Mouse (Mus musculus) cerebellum, adult 2 months (tissue): Measurements from ENCODE around the gene Wwox. TPM values are rescaled to one million over a fixed set of nuclear protein-coding genes. Genes with fewer than 3 reads are reported as not detected.
A peak's percentile ranks its signal among the peaks of the same experiment; 100 is the strongest.

Experiments
- DNase-seq, 2 experiments: peaks; one replicate each; pipeline ENCODE4 v3.0.0; 2021
- H3K27ac ChIP-seq: fragments of 200-500 bp; 2 replicates; pipeline ENCODE4 v1.5.1; 2012; ENCODE audit warnings: low read length, control low read depth, inconsistent platforms; ENCODE audit not compliant: insufficient read depth
- H3K27me3 ChIP-seq: fragments of 200-500 bp; 2 replicates; pipeline ENCODE4 v1.6.1; 2012; ENCODE audit warnings: inconsistent platforms, mild to moderate bottlenecking, low read length, moderate library complexity; ENCODE audit not compliant: control insufficient read depth, insufficient read depth
- H3K4me1 ChIP-seq: fragments of 200-500 bp; 2 replicates; pipeline ENCODE4 v1.6.1; 2011; ENCODE audit warnings: low read length; ENCODE audit not compliant: control insufficient read depth, insufficient read depth
- H3K4me3 ChIP-seq: fragments of 200-500 bp; replicated peaks from 2 replicates; pipeline ENCODE3; 2011; ENCODE audit warnings: mild to moderate bottlenecking, low read depth, low read length, control low read depth; ENCODE audit not compliant: insufficient read depth
- CTCF ChIP-seq: fragments of 200-500 bp; IDR thresholded peaks from 2 replicates; pipeline ENCODE4 v1.5.1; 2011; ENCODE audit warnings: low read depth, mild to moderate bottlenecking, control low read depth, low read length, moderate library complexity, borderline replicate concordance; ENCODE audit not compliant: insufficient read depth
- POLR2A ChIP-seq: fragments of 200-500 bp; IDR thresholded peaks from 2 replicates; pipeline ENCODE4 v1.6.1; 2011; ENCODE audit warnings: low read length, control low read depth, borderline replicate concordance; ENCODE audit not compliant: insufficient read depth
- WGBS: fragments of 180-500 bp; shearing (Covaris S2); methylation state at CpG from one replicate; pipeline ENCODE4 v1.1.7; 2018; 5-methylcytosine and 5-hydroxymethylcytosine counted together
- polyA plus RNA-seq: library from polyadenylated mRNA; depleted of rRNA; stranded (reverse); fragments of >200 nt; gene quantifications from 2 replicates; pipeline ENCODE4 v1.2.3, GENCODE M21; 2012

Wwox gene
- polyA plus RNA-seq, 1 experiment = 35.2 TPM

GRCm38 (mm10) chr8:115154096-115154495 lies 714.6 kb downstream of the Wwox start:
- Histone ChIP-seq H3K4me3 (peak overlapping the region; percentile 36), H3K27me3 (no peaks in the 10 kb centered on the region), H3K27ac (no peak overlapping the region), H3K4me1 (no peaks in the 10 kb centered on the region)
- peak; percentile 70 to 80 for DNase-seq
- no peak for TF ChIP-seq POLR2A
- TF ChIP-seq CTCF = no peak
- WGBS = 10% methylated on average over 10 of the region's 10 CpGs

DNA sequence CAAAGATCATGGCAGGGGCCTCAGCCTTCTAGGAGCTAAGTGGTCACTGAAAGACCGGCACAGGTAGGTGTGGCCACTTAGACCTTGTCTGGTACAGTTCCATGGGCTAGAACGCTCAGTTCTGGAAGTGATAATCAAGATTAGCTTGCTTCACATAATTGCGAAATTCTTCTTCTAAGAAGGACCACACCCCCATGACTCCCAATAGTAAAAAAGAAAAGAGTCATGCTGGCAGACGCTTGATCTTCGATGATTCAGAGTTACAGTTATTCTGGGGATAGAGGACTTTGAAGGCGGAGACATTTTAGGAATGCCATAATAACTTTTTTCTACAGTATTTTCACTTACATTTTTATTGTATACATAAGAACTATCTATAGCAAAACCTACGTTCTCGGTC lies 716.7 kb downstream of the Wwox start:
- no peak for TF ChIP-seq CTCF
- TF ChIP-seq POLR2A = no peak
- no peaks in the 10 kb centered on the region for H3K27me3 ChIP-seq
- 94% methylated on average over 8 of the region's 8 CpGs for WGBS

DNA sequence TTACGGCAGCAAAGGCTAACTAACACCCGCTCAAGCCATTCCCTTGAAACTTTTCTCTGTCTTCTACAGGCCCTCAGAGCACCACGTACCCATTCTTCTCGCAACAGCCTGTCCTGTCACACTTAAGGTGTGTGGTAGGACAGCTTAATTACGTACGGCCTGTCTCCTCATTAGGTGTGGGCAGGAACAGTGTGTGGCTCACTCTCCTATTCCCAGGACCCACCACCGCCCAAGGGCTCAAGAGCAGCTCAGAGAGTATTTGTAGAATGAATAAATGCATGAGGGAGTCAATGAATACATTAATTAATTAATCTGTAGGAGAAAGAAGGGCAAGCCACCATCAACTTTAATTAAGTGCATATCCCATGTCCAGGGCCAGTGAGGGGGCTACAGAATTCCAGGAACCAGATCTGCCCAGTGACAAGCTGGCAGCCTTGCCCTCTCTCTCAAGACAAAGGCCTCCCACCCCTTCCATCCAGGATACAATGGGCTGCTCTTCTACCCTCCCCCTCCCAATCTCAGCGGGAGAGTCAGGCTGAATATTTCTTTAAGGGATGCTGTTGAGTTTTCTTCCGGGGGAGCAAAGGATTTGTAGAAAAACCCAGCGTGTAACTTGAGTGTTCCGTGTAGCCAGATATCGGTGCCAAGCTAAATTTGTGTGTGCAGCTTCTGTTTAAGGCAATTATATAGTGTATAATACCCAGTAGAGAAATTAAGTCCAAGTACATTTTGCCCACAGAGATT lies 718.7 kb downstream of the Wwox start:
- Histone ChIP-seq H3K27me3 (no peaks in the 10 kb centered on the region), H3K4me1 (no peaks in the 10 kb centered on the region), H3K27ac (no peak overlapping the region), H3K4me3 (no peak overlapping the region)
- peak in 1 of 2 experiments; percentile 22 for DNase-seq
- TF ChIP-seq CTCF = no peak
- TF ChIP-seq POLR2A = no peak
- 69% methylated on average over 12 of the region's 12 CpGs for WGBS

More for the DNA sequence above, 716.7 kb downstream of the Wwox start:
- Histone ChIP-seq H3K4me3 (no peak overlapping the region), H3K27ac (no peak overlapping the region), H3K4me1 (no peaks in the 10 kb centered on the region)
- DNase-seq = no peak

- WGBS = 12% methylated on average over 8 of the region's 8 CpGs
- peak overlapping the region; percentile 73 for H3K27ac ChIP-seq
- DNase-seq = peak; percentile 53 to 56
- H3K4me3 ChIP-seq = peak overlapping the region; percentile 49
- no peak for TF ChIP-seq POLR2A
- TF ChIP-seq CTCF = no peak
- H3K27me3 ChIP-seq = no peaks in the 10 kb centered on the region
- no peaks in the 10 kb centered on the region for H3K4me1 ChIP-seq
Observed at GRCm38 (mm10) chr8:115158721-115159111, 719.3 kb downstream of the Wwox start.

- Histone ChIP-seq H3K27ac (peak overlapping the region; percentile 76; the same call in 1 of the 2 replicates), H3K27me3 (no peaks in the 10 kb centered on the region), H3K4me1 (no peaks in the 10 kb centered on the region), H3K4me3 (peak overlapping the region; percentile 61)
- 2% methylated on average over 18 of the region's 18 CpGs for WGBS
- DNase-seq = peak; percentile 64 to 65
- TF ChIP-seq CTCF (no peak), POLR2A (no peak)
Observed at GRCm38 (mm10) chr8:115159208-115159607, 719.8 kb downstream of the Wwox start.

DNA sequence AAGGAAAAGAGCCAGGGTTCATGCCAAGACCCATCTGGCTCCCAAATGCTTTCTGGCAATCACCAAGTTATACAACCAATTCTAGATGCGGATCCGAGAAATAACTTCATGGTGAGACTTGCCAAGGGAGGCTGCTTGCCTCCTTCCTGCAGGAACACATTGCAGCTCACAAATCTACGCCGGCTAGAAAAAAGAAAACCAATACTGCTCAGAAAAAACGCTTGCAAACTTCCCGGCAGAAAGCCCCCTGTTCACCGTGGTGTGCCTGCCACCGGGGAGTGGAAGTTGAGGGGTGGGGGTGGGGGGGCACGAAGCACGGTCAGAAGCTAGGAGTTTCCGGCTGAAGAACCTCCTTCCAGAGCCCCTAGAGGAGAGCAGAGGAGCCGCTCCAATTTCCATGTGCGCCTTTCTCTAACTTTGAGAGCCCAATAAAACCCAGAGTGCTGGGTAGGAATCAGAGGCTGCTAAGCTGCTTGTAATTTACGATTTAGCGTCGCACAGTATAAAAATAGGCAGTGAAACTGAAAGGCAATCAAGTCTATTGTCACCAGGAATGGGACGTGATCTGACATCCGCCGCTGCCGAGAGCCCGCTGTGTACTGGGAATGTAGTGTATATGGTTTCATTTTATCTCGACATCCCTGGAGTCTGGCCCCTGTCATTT lies 720.4 kb downstream of the Wwox start:
- 0 out of 2 replicates have a peak overlapping the region, but pooled peaks have one; percentile 34 for H3K27ac ChIP-seq
- TF ChIP-seq CTCF (peak; percentile 34; the same call in 1 of the 2 replicates), POLR2A (no peak)
- no peaks in the 10 kb centered on the region for H3K27me3 ChIP-seq
- no peaks in the 10 kb centered on the region for H3K4me1 ChIP-seq
- peak; percentile 65 to 77 for DNase-seq
- H3K4me3 ChIP-seq = peak overlapping the region; percentile 58
- WGBS = 1% methylated on average over 22 of the region's 22 CpGs

DNA sequence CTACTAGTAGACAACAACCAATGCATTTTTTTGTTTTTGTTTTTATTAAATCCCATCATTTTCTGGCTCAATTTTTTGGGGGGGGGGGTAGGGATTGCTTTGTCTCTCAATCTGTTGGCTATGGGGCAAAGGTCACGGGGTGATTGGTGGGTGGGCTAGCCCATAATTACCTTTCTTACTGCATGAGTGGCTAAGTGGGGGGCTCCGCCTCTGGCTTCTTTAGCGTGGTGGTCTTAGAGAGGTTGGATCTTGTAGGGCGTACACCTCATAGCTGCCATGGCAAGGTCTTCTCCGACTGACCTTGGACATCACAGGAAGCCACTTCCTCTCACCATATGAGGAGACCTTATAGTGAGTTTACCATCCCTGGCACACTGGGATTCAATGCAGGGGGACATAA lies 721.0 kb downstream of the Wwox start:
- WGBS = 73% methylated on average over 5 of the region's 5 CpGs
- no peaks in the 10 kb centered on the region for H3K27me3 ChIP-seq
- no peak for DNase-seq
- H3K4me1 ChIP-seq = no peaks in the 10 kb centered on the region
- peak overlapping the region; percentile 58 for H3K4me3 ChIP-seq
- TF ChIP-seq CTCF (no peak), POLR2A (no peak)
- no peak overlapping the region for H3K27ac ChIP-seq
